Mouse (Mus musculus): Measurements from ENCODE around the gene Gphb5.

GRCm38 (mm10) chr12:75389308-75390135 lies 27.1 kb downstream of the Gphb5 start:
- TF ChIP-seq CTCF (IDR thresholded peaks at IDR 0.05; ENCODE audit: extremely low read depth, insufficient read length, insufficient replicate concordance, low read depth, low read length) (no peak), POLR2A (IDR thresholded peaks at IDR 0.05; ENCODE audit: low read depth, low read length) (no peak)
